Mouse (Mus musculus) brain, embryonic 14.5 days (tissue): Measurements from ENCODE around the gene Cgnl1.

Experiments
- CTCF ChIP-seq: fragments of 200-500 bp; IDR thresholded peaks from 2 replicates; pipeline ENCODE4 v1.5.1; 2012; ENCODE audit warnings: inconsistent platforms, mild to moderate bottlenecking, moderate library complexity, borderline replicate concordance; ENCODE audit not compliant: insufficient read depth, insufficient read length; ENCODE audit errors: extremely low read depth
- POLR2A ChIP-seq: fragments of 200-500 bp; IDR thresholded peaks from 2 replicates; pipeline ENCODE4 v1.6.1; 2012; ENCODE audit warnings: mild to moderate bottlenecking, inconsistent platforms, borderline replicate concordance; ENCODE audit not compliant: poor library complexity, insufficient read depth, insufficient read length, severe bottlenecking; ENCODE audit errors: extremely low read depth

GRCm38 (mm10) chr9:71766902-71767301, 4.5 kb downstream of the Cgnl1 start:
- TF ChIP-seq CTCF: no peak
- no peak for TF ChIP-seq POLR2A
